Mouse (Mus musculus) Patski (cell line): ENCODE data around the gene Trmt13. TPM values are rescaled to one million over a fixed set of nuclear protein-coding genes. Genes with fewer than 3 reads are reported as not detected.

ENCODE experiments used
- ATAC-seq: fragments of 100-300 bp; one replicate; pipeline ENCODE4 v1.8.0; 2021
- CTCF ChIA-PET: fragments of 350-600 bp; sonication (Branson Sonifier 250); formaldehyde crosslinking; loops from one replicate; lab custom pipeline; 2022; ENCODE audit warnings: inconsistent platforms; lab: Charles Lee
- POLR2A ChIA-PET: fragments of 350-600 bp; sonication (Branson Sonifier 250); formaldehyde crosslinking; loops from one replicate; lab custom pipeline; 2022; ENCODE audit warnings: antibody characterized with exemption, inconsistent platforms; lab: Charles Lee
- DNase-seq: peaks from one replicate; pipeline ENCODE4 v3.0.0-alpha.2; 2011; ENCODE audit warnings: low read depth, low spot score
- H3K27me3 ChIP-seq: fragments of 371-371 bp; one replicate; pipeline ENCODE4 v1.5.1; 2021
- CTCF ChIP-seq: fragments of 100-300 bp; IDR thresholded peaks from one replicate; pipeline ENCODE4 v1.5.1; 2021
- in situ Hi-C: fragments of 300-500 bp; cut with MboI; formaldehyde crosslinking; loops from 3 replicates; pipeline ENCODE4 v1.11.1; 2018; ENCODE audit warnings: low pct_unique_long_range_greater_than_20kb, mixed read lengths
- polyA plus RNA-seq: library from polyadenylated mRNA; unstranded; gene quantifications from one replicate; pipeline ENCODE4 v1.2.3, GENCODE M21; 2021

Gene Trmt13
- polyA plus RNA-seq, 1 experiment from 2014 or later: 26.4 TPM

GRCm38 (mm10) chr3:116601005-116601404 is 13.4 kb downstream of the Trmt13 start:
- no peak for DNase-seq
- ATAC-seq: no peak
- no peaks in the 10 kb centered on the region for H3K27me3 ChIP-seq
- in situ Hi-C loops: no loop called here
- TF ChIP-seq CTCF: no peak
- ChIA-PET POLR2A (no interaction called here), CTCF (interaction anchor here (1.0 to 2.5 kb wide), 3 partner anchors 14 to 60 kb away, joined by 3 to 10 read pairs (median 4); partner anchors contain the start of gene Trmt13)

GRCm38 (mm10) chr3:116599705-116600104 is 14.7 kb downstream of the Trmt13 start:
- DNase-seq (no peak), ATAC-seq (no peak)
- in situ Hi-C loops: loop anchor here (5.0 to 10.0 kb wide), 2 partner anchors 148 to 235 kb away; no protein-coding TSS in a partner anchor
- no peaks in the 10 kb centered on the region for H3K27me3 ChIP-seq
- ChIA-PET POLR2A (interaction anchor here (0.9 kb wide), 1 partner anchor 12 kb away, joined by 3 read pairs; no protein-coding TSS in a partner anchor), CTCF (interaction anchor here (1.1 to 2.5 kb wide), 3 partner anchors 12 to 152 kb away, joined by 3 to 10 read pairs (median 5); partner anchors contain the start of gene Trmt13)
- no peak for TF ChIP-seq CTCF

- no peaks in the 10 kb centered on the region for H3K27me3 ChIP-seq
- ATAC-seq (no peak), DNase-seq (no peak)
- CTCF ChIA-PET: interaction anchor here (1.0 to 1.6 kb wide), 4 partner anchors 9 to 264 kb away, joined by 3 to 4 read pairs (median 3); partner anchors contain the start of gene Trmt13
- in situ Hi-C loops: loop anchor here (5.0 to 10.0 kb wide), 2 partner anchors 152 to 239 kb away; no protein-coding TSS in a partner anchor
- POLR2A ChIA-PET: no interaction called here
- TF ChIP-seq CTCF: no peak
Measured at GRCm38 (mm10) chr3:116595603-116595991, 18.8 kb downstream of the Trmt13 start.

- no peak for TF ChIP-seq CTCF
- peak; percentile 92 for ATAC-seq
- CTCF ChIA-PET: interaction anchor here (1.0 to 1.7 kb wide), 5 partner anchors 9 to 263 kb away, joined by 3 to 4 read pairs (median 3); partner anchors contain the start of gene Trmt13
- H3K27me3 ChIP-seq: no peaks in the 10 kb centered on the region
- DNase-seq: peak; percentile 99
- POLR2A ChIA-PET: interaction anchor here (0.6 to 1.8 kb wide), 6 partner anchors 11 to 171 kb away, joined by 3 to 6 read pairs (median 4); partner anchors contain the start of genes Cdc14a and Dbt
- in situ Hi-C loops: loop anchor here (5.0 to 10.0 kb wide), 2 partner anchors 152 to 240 kb away; no protein-coding TSS in a partner anchor
Measured at GRCm38 (mm10) chr3:116594728-116595602, 19.4 kb downstream of the Trmt13 start, which contains the start of gene Sass6. TSS of gene Sass6 (plus strand) at chr3:116594982.

- CTCF ChIA-PET: interaction anchor here (1.1 to 1.7 kb wide), 3 partner anchors 10 to 21 kb away, joined by 3 read pairs; partner anchors contain the start of gene Trmt13
- H3K27me3 ChIP-seq: no peaks in the 10 kb centered on the region
- ATAC-seq: peak; percentile 54
- in situ Hi-C loops: loop anchor here (10.0 kb wide), 1 partner anchor 241 kb away; no protein-coding TSS in a partner anchor
- POLR2A ChIA-PET: interaction anchor here (0.6 to 1.8 kb wide), 5 partner anchors 10 to 170 kb away, joined by 3 to 6 read pairs (median 4); partner anchors contain the start of genes Cdc14a and Dbt
- no peak for TF ChIP-seq CTCF
- DNase-seq: no peak
Measured at GRCm38 (mm10) chr3:116594076-116594727, 20.2 kb downstream of the Trmt13 start.

GRCm38 (mm10) chr3:116582201-116582600 is 32.2 kb downstream of the Trmt13 start:
- TF ChIP-seq CTCF: no peak
- in situ Hi-C loops: no loop called here
- ChIA-PET POLR2A (no interaction called here), CTCF (interaction anchor here (0.9 to 1.5 kb wide), 4 partner anchors 19 to 250 kb away, joined by 3 to 5 read pairs (median 4); partner anchors contain the start of genes Dbt and Lrrc39)
- no peaks in the 10 kb centered on the region for H3K27me3 ChIP-seq
- DNase-seq (no peak), ATAC-seq (no peak)

- DNase-seq: no peak
- CTCF ChIA-PET: interaction anchor here (0.9 to 2.3 kb wide), 10 partner anchors 9 to 250 kb away, joined by 3 to 10 read pairs (median 4); partner anchors contain the start of genes Dbt, Lrrc39 and Rtca
- ATAC-seq: no peak
- POLR2A ChIA-PET: interaction anchor here (1.2 kb wide), 1 partner anchor 12 kb away, joined by 3 read pairs; no protein-coding TSS in a partner anchor
- H3K27me3 ChIP-seq: no peaks in the 10 kb centered on the region
- peak; percentile 73 for TF ChIP-seq CTCF
- in situ Hi-C loops: loop anchor here (5.0 kb wide), 2 partner anchors 65 to 245 kb away; partner anchors contain the start of gene Dbt
Measured at GRCm38 (mm10) chr3:116577286-116577685, 37.1 kb downstream of the Trmt13 start.

GRCm38 (mm10) chr3:116570628-116571027 is 43.8 kb downstream of the Trmt13 start:
- TF ChIP-seq CTCF: no peak
- ChIA-PET POLR2A (no interaction called here), CTCF (interaction anchor here (1.3 to 1.5 kb wide), 2 partner anchors 16 to 237 kb away, joined by 4 read pairs; no protein-coding TSS in a partner anchor)
- peaks cover 5% of the 10 kb centered on the region for H3K27me3 ChIP-seq
- ATAC-seq (no peak), DNase-seq (no peak)
- in situ Hi-C loops: no loop called here

- DNase-seq (no peak), ATAC-seq (no peak)
- CTCF ChIA-PET: interaction anchor here (0.8 to 1.6 kb wide), 7 partner anchors 9 to 544 kb away, joined by 3 to 5 read pairs (median 4); no protein-coding TSS in a partner anchor
- in situ Hi-C loops: no loop called here
- POLR2A ChIA-PET: interaction anchor here (0.5 to 1.3 kb wide), 3 partner anchors 12 to 222 kb away, joined by 3 read pairs; no protein-coding TSS in a partner anchor
- TF ChIP-seq CTCF: no peak
- no peaks in the 10 kb centered on the region for H3K27me3 ChIP-seq
Measured at GRCm38 (mm10) chr3:116563095-116563492, 51.3 kb downstream of the Trmt13 start.
